Mouse (Mus musculus) T-helper 1 cell (primary cell): ENCODE measurements around the gene Mfsd14a.

Experiments
- in situ Hi-C: fragments of 300-600 bp; cut with MboI, MseI; formaldehyde crosslinking; loops from one replicate; pipeline ENCODE4 v1.15.1; 2025; ENCODE audit warnings: high pct_unique_total_duplicates

Mfsd14a gene

DNA sequence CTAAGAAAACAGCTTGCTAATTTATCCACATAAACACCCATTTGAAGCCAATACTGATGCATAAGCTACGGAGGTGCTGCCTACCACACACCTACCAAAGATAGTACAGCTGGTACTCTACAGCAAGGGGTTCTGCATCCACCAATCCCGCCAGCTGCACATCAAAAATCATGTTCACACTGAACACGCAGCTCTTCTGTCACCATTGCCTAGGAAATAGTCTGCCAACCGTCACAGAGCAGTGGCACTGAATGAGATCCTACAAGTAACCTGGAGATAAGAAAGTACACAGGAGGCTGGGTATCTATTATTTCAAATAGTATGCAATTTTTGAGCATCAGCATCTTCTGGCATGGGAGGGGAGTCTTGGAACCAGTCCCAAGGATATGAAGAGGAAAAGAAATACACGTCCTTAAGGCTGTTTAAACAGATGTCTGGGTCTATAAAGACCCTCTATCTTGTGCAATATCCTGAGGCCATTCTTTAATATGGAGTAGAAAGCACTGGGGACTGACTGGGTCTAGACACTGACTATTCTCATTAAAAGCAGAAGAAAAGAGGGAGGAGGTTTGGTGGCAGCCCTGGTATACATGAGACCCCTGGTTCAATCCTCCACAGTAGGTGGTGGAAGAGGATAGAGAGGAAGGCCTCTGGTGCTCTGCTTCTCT, 9.1 kb downstream of the Mfsd14a start:
- in situ Hi-C loops, result no loop called here

DNA sequence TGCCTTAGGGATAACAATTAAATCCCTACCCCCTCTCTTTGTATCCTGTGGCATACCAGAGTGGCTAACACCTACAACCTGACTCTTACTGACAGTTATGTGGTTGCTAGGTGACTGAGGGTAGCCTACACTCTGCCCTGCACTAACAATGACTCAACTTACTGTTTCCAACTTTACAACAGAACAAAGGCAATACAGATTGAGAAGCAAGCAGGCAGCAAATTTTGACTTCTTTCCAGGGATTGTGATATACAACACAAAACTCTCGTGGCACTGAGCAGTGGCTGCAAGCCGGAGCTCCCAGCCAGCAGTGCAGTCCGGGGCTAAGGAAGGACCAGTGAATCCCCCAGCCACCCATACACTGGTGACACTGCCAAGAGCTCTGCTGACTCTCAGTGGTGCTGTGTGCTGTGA, 10.4 kb downstream of the Mfsd14a start:
- in situ Hi-C loops, result no loop called here

DNA sequence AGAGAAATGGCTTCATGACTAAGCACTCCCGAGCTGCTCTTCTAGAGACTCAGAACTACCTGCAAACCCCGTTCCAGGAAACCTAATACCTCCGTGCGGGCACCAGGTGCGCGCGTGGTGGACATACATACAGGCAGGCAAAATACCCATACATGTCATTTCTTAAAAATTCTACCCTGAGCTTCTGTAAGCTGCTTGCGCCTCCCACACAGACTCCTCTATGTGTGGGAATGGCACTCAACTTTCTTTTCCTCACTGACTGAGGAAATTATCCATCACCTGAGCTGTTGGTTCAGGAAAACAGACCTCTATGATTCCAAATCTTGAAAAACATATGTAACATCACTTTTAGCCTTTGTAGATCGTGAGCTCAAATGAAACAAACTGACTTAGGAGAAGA, 11.8 kb downstream of the Mfsd14a start:
- in situ Hi-C loops, result no loop called here

DNA sequence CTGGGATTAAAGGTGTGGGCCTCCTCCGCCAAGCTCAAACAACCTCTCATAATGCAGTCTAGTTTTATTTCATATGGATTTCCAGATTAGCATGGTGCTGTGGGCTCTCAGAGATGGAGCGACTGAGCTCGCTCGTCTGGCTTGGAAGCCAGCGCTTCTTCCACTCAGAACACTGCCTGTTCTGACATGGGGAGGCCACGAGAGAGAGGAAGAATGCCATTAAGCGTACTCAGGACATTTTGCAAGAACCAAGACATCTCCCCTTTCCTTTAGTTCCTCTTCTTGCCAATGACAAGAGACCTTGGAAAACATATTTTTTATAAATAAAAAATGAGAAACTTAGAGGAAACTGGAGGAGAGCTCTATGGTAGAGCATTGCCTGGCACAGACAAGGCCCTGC, 13.7 kb downstream of the Mfsd14a start:
- in situ Hi-C loops, result no loop called here

DNA sequence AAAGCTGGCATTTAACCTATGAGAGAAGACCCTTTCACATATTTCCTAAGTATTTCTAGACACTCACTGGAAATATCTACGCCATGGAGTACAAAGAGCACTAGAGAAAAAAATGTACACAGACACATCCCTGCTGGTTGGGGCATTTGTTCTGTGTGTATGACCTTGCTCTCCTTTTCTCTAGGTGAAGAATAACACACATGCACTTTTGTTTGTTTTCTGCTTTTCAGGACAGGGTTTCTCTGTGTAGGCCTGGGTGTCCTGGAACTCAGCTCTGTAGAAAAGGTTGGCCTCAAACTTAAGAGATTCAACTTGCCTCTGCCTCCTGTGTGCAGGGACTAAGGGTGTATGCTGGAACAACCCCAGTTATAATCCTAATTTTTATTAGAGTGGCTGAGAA, 16.1 kb downstream of the Mfsd14a start:
- in situ Hi-C loops, result no loop called here

DNA sequence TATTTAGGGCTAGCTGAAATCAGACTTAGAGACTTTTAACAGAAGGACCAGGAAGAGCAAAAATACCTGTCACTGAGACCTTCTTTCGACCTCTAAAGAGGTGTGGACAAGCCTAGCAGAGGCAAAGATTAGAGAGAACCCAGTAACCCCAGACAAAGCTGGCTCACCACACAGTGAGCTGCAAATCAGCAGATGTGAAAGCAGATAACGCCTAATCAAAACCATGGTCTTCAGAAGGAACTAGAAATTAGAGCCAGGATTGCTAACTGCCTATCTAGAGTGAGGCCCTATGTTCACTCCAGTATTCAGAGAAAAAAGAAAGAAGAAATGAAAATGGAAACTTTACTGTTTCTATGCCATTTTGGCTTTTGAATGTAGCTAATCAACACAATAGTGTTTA, 20.1 kb downstream of the Mfsd14a start:
- in situ Hi-C loops, result no loop called here

DNA sequence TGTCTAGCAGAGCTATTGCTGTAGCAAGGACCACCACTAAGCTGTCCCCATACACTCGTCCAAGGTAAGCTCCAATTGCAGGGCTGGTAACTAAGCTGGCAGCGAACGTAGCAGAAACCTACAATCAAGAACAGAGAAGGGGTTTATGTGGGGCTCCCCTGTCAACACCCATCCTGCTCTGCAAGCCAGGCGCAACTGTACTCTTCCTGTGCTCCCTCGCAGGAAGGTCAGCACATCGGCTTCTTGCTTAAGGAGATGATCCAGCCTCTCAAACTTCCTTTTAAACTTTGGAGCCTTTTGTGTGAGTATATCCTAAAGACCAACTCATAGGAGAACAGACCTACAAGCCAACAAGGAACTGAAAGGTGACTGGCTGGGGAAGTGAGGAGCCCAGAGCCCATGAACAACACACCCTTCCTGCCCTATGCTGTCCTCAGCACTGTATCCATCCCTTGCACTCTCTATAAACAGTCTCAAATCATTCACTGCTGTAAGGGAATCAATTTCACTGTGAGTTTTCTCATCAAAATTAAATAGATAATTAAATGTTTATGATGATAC, 20.6 kb downstream of the Mfsd14a start:
- in situ Hi-C loops, result no loop called here

DNA sequence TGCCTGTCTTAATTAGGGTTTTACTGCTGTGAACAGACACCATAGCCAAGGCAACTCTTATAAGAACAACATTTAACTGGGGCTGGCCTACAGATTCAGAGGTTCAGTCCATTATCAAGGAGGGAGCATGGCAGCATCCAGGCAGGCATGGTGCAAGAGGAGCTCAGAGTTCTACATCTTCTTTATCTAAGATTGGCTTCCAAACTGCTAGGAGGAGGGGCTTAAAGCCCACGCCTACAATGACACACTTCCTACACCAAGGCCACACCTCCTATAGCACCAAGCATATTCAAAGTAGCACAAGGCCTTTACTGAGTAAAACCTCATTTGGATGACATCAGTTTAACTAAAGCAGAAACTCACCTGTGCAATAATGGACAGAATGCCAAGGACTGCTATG, 22.5 kb downstream of the Mfsd14a start:
- in situ Hi-C loops, result no loop called here

DNA sequence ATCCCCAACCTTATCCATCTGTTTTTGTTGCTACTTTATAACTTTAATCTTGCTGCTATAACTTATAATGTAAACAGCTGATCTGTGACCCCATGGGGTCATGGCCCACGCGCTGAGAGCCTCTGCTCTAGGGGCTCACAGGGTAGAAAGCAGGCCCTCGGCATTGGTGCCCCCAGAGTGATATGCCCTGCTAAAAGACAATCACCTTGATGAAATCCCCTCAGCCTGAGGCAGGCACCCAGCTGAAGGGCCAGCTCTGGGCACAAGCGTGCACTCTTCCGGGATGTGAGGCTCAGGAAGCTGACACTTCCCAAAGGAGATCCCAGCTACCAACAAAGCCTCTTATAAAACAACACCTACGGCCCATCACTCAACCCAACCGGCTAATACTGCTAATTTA, 23.9 kb downstream of the Mfsd14a start:
- in situ Hi-C loops, result no loop called here

DNA sequence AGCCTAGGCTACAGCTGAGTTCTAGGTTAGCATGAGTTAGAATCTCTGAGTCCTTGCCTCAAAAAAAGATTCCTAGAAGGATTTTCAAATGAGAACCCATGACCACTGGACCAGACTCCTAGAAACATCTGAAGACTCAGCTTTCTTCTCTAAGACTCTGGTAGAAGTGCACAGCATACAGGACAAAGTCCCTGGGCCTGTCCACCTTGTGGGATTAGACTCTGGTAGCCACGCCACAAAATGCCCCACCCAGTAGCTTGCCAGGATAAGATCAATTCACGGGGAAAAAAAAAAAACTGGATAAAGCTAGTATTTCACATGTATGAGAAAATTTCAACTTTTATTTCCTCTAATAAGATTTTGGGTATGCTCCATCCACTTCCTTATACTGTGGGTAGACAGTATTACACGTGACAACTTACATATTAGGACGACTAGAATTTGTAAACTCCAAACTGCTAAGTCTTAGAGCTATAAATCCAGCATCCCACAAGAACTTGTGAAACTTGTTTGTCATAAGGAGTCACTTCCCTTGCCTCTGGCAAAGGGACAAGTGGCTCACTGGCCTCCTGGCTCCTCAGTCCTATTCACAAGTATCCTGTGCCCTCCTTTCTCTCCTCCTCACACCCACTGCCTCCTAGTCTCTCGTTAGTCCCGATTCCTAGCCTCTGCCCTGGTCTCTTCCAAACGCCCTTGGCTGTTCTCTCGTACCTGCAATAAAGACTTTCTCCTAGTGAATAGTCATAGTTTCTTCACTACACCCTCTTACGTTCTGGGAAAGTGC, 24.6 kb downstream of the Mfsd14a start:
- in situ Hi-C loops, result no loop called here

DNA sequence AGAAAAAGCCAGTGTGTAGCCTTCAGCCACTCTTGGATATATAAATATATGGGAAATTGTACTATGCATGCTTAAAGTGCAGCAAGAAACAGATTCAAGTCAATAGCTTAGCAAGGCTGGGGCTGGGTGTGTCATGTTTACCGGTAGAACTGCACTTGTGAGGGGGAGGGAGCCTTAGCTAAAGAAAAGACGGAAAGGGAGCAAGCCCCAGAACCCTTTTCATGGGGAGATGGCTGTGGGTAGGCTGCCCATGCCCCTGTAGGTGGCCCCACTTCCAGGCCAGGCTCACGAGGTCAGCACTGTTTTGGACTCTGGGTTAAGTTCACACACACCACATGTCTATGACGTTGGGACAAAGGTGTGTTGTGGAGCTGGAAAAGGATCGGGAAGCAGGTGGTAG, 26.7 kb downstream of the Mfsd14a start:
- in situ Hi-C loops, result no loop called here

DNA sequence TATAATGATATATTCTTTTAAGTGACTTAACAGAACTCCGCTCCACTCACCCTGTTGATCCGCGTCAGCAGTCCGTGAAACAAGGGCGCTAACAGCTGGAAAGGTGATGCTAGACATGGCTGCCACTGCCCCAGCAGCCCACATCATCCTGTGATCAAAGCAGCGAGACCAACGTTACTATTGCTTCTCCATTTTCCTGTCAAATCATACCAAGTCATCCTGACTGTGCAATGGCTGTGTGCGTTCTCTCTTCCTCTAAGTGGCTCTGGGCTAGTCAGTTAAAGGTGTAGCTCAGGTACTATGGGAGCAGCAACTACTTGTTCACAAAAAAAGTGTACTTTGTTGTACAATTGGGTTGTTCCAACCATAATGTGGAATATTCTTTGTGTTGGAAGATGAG, 27.6 kb downstream of the Mfsd14a start:
- in situ Hi-C loops, result no loop called here

DNA sequence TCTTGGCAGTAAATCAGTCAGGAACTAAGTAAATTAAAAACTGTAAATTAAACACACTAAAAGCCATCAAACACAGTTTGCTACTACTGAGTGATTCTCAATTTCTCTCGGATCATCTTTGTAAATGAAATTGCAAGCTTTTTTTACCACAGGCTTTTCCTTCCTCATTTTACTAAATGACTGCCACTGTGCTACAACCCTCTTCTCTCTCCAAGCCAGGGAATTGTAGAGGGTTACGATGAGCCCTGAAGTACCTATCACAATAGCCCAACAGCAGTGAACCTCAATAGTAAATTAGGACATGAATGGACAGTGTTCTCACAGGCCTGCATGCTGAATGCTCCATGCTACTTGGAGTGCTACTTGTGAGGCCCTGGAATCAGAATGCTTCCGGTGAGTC, 28.4 kb downstream of the Mfsd14a start:
- in situ Hi-C loops, result no loop called here

DNA sequence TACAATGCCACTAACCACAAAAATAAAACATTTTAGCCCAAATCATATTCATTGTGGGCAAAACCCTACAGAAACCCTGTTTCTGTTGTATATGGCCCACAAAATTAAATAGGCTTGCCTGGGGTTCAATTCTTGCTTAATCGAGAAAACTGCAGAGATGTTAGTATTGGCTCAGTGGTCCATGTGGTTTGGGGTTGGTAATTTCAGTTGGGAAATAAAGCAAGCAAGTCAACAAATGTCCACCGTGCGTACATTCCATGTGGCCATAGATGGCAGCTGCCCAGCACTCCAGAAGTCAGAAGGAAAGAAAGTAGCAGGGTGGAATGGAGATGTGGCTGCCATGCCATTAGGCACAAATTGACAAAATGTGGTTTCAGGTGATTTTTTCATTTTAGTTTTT, 29.5 kb downstream of the Mfsd14a start:
- in situ Hi-C loops, result no loop called here

DNA sequence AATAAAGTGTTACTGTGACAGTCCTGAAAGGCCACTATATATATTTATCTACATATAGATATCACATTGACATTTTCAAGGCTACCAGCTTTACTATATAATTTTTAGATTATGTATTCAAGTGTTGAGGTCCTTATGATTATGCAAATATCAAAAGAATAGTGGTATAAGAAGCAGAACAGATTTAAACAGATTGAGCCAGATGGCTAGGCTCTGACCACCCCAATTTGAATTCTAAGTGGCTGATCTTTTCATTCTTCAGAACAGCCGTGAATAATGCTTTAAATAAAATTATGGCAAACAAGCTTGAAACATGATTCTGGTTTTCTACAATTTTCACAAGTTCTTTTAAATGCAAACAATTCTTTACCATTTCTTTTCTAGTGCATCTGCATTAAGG, 31.0 kb downstream of the Mfsd14a start:
- in situ Hi-C loops, result no loop called here

DNA sequence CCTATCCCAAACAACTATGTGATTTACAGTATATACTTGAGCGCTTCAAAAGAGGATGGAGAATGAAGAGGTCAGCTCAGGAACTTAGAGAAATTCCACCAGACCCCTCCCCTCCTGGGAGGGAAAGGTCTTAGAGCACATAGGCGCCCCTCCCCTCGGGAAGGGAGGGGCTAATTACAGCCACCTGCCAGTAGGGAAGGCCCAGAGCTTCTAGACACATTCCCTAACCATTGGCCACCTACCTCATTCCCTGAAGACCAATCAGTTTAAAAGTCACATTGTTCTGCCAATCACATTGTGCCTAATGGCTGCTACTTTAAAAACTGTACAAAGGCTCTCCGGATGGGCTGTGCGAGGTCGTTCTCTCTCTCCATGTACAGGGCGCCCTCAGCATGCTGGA, 39.8 kb downstream of the Mfsd14a start:
- in situ Hi-C loops, result no loop called here

DNA sequence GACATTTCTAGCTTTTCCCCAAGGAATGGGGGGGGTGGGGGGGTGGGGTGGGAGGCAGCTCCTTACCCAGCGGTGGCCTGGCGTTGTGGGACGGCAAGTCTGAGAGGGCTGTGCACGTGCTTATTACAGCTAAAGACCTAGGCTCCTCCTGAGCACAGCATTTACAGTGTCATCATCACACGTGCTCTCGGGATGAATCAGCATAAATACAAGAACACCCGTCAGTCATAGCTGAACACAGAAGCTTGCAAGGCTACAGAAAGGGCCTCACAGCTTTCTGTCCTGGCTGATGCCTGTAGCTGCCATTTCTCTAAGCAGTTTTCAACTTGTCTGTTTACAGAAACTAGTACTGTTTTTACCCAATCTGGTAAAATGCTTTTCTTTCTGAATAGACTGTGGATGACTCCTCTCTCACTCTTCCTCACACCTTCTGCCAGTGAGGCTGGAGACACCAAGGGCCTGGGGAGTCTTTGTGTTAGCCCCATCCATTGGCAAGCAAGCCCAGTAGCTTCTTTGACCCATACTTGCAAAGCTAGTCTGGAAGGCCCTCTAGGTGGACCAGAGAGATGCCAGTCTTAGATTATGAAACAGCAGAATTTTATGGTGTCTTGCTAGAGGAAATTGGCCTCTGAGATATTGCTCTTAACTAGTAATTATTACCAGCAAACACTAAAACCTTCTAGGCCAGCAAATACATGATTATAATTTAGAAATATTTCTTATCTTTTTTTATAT, 41.7 kb downstream of the Mfsd14a start:
- in situ Hi-C loops, result no loop called here

DNA sequence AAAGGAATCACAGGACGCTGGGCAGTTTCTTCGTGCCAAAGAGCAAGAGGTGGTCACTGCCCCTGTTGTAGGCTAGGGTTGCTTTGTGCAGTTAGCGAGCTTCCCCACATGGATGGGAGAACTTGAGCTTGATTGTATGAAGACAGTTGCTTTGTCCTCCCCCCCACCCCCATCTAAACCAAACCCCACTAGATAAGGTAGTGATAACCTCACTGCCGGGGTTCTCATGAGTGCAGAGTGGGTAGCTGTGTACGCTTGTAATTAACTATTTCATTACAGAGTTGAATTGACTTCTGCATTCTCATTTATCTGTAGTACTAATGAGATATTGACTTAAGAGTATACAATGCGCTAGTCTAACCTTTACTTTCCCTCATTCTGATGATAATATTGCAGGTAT, 43.6 kb downstream of the Mfsd14a start:
- in situ Hi-C loops, result no loop called here

DNA sequence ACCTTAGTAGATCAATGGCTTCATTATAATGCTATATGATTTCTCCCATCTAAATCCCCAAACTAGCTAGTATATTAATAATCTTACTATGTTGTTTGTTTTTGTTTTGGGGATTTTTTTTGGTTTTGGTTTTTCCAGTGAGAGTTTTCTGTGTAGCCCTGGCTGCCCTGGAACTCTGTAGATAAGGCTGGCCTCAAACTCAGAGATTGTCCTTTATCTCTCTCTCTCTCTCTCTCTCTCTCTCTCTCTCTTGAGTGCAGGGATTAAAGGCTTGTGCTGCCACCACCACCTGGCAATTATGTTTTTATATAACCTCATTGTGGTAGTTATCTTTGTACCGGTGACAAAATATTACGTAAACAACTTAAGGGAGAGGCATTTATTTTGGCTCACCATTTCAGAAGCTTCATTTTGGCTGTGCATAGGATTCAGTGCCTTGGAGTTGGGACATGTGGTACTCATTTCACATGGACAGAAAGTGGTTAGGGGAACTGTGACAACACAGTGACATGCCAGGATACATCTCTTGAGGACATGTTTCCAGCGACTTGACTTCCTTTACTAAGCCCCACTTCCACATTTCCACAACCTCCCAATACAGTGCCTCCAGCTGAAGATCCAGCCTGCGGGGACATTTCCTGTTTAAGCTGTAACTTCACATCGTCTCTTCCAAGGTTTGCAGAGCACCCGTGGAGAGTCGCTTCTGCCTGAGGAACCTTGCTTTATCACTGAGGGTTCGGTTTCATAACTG, 47.0 kb downstream of the Mfsd14a start:
- in situ Hi-C loops, result no loop called here

DNA sequence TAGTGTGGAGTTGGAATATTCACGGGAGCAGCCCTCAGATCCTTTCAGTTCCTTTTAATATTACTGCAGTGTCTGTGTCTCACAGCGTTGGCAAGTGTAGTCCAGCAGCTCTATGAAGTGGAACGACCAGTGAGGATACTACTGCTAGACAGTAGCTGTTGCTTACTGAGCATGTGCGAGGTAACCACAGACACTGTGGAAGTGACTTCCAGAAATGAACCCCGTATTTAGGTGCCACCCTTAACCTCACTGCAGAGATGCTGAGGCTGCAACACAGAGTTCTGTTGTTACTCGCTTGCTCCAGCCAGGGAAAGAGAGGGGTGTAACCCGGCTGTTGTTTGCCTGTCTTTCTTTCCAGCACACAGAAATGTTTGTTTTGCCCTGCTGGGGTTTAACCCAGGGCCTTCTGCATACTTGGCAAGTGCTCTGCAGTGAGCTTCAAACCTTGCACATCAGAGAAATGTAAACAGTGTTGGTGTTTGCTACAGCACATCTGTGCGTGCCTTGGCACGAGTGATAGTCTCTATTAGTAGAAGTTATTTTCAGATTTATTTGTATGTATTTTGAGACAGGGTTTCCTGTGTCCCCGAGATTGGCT, 48.1 kb downstream of the Mfsd14a start, which contains the start of gene Trmt13:
Trmt13 (minus strand) TSS at position 293 of the 598 bp plus-strand sequence.
- in situ Hi-C loops, result no loop called here

DNA sequence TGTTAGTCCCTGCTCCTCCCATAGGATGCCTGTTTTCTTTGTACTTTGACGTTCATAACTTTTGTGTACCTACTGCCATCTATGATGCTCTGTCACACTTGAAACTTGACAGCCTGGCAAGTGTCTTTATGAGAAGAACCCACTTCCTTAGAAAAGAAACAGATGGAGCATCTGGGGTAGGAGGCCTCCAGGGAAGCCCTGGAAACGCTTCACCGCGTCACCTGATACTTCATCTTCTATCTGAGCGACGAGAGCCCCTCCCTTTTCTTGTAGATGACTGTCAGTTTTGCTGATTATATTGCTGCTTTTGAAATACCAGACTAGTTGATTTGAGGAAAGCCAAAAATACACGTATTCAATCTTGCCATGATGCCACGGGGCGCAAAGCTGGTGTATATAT, 57.9 kb downstream of the Mfsd14a start:
- in situ Hi-C loops, result no loop called here
